Mouse (Mus musculus): ENCODE measurements around the gene Tas2r137.

Gene Tas2r137

DNA sequence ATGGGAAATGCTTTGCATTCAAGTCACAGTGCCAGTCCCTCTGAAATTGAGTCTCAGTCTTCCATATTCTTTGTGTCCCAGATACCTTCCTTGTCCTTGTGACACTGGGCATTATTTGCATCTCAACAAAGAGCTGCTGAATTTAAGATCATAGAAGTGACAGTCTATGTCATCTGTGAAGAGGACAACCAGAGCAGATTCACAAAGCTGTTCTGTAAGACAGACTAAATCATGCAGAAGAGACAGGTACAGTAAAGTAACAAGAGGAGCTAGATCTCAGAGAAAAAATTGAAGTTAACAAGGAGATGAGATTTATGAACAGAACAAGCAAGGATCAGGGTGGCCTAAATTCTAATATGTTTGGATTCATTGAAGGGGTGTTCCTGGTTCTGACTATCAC, at the start of gene Tas2r137:
TSS of gene Tas2r137 (plus strand) at position 301 of the 400 bp plus-strand sequence.
- DNase-seq (ENCODE audit: low spot score in 2 of 2): no peak

- DNase-seq (ENCODE audit: low spot score in 2 of 2): no peak
These were observed 49.8 kb upstream of the Tas2r137 start for GRCm38 (mm10) chr6:40441276-40441675.

DNA sequence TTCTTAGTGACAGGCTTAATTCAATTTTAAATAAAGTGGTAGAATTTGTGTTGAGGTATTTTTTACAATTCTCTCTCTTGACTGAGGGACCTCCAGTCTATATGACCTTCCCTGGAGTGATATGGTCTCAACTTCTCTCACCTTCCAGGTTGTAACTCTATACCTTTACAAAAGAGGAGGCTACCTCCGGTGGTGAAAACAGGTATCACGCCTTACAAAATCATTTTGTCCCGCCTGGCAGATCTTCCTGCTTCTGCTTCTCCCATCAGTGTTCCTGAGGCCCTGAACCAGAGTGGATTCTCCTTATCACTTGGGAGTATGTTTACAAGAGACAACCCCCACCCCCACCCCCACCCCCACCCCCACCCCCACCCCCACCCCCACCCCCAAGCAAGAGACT, 49.3 kb upstream of the Tas2r137 start:
- no peak for DNase-seq (ENCODE audit: low spot score in 2 of 2)

DNA sequence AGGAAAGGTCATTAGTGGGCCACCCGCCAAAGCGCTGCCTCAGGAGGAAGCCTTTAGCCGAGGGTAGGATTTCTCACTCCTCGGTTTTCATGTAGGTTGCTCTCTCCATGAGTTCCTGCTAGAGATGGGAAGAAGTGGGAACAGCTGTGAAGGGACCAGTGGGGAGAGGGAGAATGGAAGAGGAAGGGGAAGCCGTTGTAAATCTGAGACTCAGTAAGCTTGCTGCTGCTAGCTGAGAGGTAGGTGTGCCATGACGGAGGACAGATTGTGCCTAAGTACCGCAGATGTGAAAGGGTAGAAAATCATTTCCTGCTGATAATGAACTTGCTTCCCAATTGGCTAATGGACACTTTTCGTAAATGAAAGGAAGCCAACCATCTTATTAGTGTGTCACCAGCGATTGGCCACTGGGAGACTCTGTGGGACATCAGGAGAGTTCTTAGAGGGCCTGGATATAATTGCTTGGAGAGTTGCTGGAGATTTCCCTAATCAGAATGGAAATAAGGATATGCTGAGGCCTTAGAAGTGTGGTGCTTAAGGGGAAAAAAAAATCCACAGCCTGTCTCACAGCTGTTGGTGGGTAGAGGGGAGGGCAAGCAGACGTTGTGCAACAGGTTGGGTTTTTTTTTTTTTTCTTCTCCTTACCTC, 47.6 kb upstream of the Tas2r137 start:
- DNase-seq (ENCODE audit: low spot score in 2 of 2): no peak

GRCm38 (mm10) chr6:40448626-40449025, 42.4 kb upstream of the Tas2r137 start:
- no peak for DNase-seq (ENCODE audit: low spot score in 2 of 2)

DNA sequence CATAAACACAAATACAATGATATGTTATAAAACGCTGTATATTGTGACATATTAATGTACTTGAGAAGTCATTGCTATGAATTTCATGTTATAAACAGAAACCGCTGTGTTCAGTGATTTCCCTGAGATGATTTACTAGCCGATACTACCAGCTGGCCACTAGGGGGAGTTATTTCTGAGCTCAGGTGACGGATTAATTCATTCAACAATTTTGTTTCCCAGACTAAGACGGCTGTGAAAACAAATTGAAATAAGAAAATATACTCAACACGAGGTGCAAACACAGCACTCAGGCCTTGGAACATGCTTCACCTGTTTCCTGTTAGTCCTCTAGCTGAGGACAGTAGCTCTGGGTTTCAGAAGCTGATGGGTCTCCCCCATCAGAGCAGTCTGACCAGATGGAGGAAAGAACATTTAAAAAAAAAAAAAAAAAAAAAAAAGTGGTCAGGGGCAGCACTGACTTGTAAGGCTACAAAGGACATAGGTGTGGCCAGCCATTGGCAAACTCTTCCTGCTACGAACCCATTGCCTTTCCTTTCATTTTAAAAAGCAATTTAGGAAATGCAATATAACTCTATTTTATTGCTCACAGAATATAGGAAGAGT, 36.5 kb upstream of the Tas2r137 start:
- no peak for DNase-seq (ENCODE audit: low spot score in 2 of 2)

GRCm38 (mm10) chr6:40465710-40466109, 25.3 kb upstream of the Tas2r137 start:
- DNase-seq (ENCODE audit: low spot score in 2 of 2): no peak

DNA sequence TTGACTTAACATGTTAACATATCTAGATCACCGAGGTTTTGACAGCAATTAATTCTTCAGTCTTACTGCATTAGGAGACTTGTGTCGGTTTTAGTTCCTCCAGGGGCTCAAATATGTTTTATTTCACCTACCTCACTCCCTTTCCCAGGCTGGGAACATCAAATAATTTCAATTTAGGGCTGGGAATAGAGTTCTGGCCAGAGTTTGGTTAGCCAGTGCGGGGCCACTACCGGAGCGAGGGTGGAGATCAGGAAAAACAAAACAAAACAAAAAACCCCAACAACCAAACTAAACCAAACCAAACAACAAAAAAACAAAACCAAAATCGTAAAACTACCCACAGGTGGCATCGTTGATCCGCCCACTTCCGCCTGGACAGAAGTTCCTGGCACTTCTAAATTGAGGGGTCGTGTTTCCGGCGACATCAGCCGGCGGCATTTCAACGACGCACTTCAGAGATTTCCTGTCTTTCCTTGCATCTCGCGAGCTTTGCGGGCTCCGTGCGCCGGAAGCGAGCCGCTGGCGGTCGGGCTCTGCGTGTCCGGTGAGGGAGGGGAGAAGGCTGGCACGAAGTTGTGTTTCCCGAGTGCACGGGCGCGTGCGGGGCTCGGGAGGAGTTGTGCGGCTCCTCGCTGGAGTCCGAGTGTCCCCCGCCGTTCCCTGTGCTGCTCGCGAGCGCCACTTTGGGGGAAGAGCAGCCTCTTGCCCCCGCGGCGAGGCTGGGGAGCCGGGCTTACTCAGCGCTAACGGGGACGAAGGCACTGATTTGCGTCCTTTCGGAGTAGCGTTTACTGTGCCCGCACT, 19.9 kb upstream of the Tas2r137 start, which contains the start of gene Ssbp1:
TSS of gene Ssbp1 (plus strand) at position 437 of the 804 bp plus-strand sequence.
- DNase-seq (ENCODE audit: low spot score in 2 of 2): peak; percentile 90 to 93

DNA sequence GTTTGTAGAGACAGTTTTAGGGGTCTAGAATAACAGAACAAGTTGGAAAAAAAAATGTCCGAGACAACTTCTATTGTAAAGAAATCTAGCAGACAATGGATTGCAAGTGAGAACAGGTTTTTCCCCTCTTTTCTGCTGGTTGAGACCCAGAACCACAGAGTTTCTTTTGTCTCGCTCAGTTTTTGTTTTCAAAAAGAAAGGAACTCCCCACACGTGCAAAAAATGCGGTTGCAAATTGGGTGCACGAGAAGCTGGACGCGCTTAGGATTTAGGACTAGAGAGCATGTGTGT, 19.4 kb upstream of the Tas2r137 start:
- DNase-seq (ENCODE audit: low spot score in 2 of 2): peak; percentile 1 to 2

DNA sequence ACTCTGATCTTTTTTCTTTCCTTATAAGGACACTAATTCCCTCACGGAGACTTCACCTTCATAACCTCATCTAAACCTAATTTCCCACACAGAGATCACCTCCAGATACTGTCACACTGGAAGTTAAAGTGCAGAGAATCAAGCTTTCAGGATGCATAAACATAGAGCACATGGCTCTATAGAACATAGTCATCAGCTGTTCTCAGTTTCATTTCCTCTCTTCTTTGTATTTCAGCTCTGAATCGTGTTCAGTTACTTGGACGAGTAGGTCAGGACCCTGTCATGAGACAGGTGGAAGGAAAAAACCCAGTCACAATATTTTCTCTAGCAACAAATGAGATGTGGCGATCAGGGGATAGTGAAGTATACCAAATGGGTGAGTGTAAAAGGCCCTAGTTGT, 14.9 kb upstream of the Tas2r137 start:
- peak; percentile 8 to 11 for DNase-seq (ENCODE audit: low spot score in 2 of 2)

DNA sequence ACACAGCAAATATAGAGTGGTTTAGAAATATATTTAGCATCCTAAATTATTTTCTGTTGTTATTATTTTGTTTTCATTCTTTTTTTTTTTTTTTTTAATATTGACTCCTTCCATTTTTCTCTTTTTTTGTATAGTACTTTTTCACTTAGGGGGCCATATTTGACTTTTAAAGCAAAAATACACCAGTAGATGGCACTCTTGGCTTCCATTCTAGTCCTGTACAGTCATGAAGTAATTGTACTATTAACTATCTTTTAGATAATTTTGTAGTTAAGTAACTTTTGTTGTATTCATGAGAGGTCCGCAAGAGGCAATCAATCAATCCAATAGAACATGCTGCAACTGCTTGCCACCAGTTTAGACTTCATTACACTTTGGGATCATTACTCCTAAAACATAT, 11.3 kb upstream of the Tas2r137 start:
- DNase-seq (ENCODE audit: low spot score in 2 of 2): no peak

- no peak for DNase-seq (ENCODE audit: low spot score in 2 of 2)
These were observed 8.7 kb upstream of the Tas2r137 start for GRCm38 (mm10) chr6:40482318-40482717.

DNA sequence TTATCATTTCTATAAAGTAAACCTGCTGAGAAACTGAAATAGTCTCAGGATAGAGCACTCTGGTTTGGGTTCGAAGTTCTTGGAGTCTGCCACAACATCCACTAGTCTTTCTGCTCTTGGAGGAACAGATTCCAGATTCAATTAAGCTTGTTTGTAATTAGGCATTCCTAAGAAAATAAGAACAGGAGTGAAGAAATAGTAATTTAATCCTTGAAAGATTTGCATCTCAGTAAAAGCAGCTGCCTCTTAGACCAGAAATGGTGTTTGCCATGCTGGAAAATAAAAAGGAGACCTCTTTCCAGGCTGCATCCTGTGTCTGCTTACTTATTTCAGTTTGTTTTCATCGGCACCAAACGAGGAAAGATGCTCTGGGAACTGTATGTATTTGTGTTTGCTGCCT, 2.2 kb downstream of the Tas2r137 start, which contains the start of gene Tas2r108:
TSS of gene Tas2r108 (plus strand) at position 301 of the 400 bp plus-strand sequence.
- DNase-seq (ENCODE audit: low spot score in 2 of 2): no peak

- DNase-seq (ENCODE audit: low spot score in 2 of 2): no peak
These were observed 28.4 kb downstream of the Tas2r137 start, which contains the start of gene Prss37 for GRCm38 (mm10) chr6:40519408-40519807. Gene Prss37 (minus strand): TSS chr6:40519508.
